Mouse (Mus musculus) lung, embryonic 16.5 days (tissue): ENCODE results near the gene Ralgapa2. TPM values are rescaled to one million over a fixed set of nuclear protein-coding genes. Genes with fewer than 3 reads are reported as not detected.
"Not testable (repeated sequence)": the region's sequence is repeated elsewhere in the genome, so short reads cannot be mapped to it uniquely, and the experiment has no call there.

Experiments used
- ATAC-seq: fragments of 200-750 bp; cut with Nextera tagmentation; 2 replicates; pipeline ENCODE4 v1.8.0; 2017; ENCODE audit warnings: low read depth, mild to moderate bottlenecking, moderate library complexity
- H3K27ac ChIP-seq: fragments of 300-500 bp; sonication (generic); 2 replicates; pipeline ENCODE4 v1.5.1; 2014; ENCODE audit warnings: mild to moderate bottlenecking, control low read depth, low read length
- H3K27me3 ChIP-seq: fragments of 300-500 bp; sonication (generic); 2 replicates; pipeline ENCODE4 v1.6.1; 2014; ENCODE audit warnings: low read depth, low read length, mixed read lengths; ENCODE audit not compliant: control insufficient read depth, insufficient read depth
- H3K36me3 ChIP-seq: fragments of 300-500 bp; sonication (generic); 2 replicates; pipeline ENCODE4 v1.6.1; 2014; ENCODE audit warnings: low read length; ENCODE audit not compliant: control insufficient read depth, insufficient read depth
- H3K4me1 ChIP-seq: fragments of 300-500 bp; sonication (generic); replicated peaks from 2 replicates; pipeline ENCODE4 v1.6.1; 2014; ENCODE audit warnings: low read length, mixed read lengths; ENCODE audit not compliant: control insufficient read depth, insufficient read depth
- H3K4me2 ChIP-seq: fragments of 300-500 bp; sonication (generic); 2 replicates; pipeline ENCODE4 v1.6.1; 2014; ENCODE audit warnings: low read depth, low read length, control low read depth
- H3K4me3 ChIP-seq: fragments of 300-500 bp; sonication (generic); 2 replicates; pipeline ENCODE4 v1.5.1; 2014; ENCODE audit warnings: mild to moderate bottlenecking, low read length, control low read depth
- H3K9ac ChIP-seq: fragments of 300-500 bp; sonication (generic); 2 replicates; pipeline ENCODE4 v1.6.1; 2014; ENCODE audit warnings: low read length, control low read depth
- H3K9me3 ChIP-seq: fragments of 300-500 bp; sonication (generic); 2 replicates; pipeline ENCODE4 v1.6.1; 2016; ENCODE audit warnings: low read length; ENCODE audit not compliant: control insufficient read depth
- WGBS: fragments of 180-500 bp; shearing (Covaris S2); extraction: QIAGEN DNeasy Blood & Tissue Kit; methylation state at CpG from one replicate; pipeline ENCODE4 v1.1.7; 2014; 5-methylcytosine and 5-hydroxymethylcytosine counted together
- polyA plus RNA-seq: library from polyadenylated mRNA; unstranded; fragments of >200 nt; fragmentation: Nextera tagmentation; extraction: Ambion mirVana; gene quantifications from 2 replicates; pipeline ENCODE4 v1.2.1, GENCODE M21; 2015

Gene Ralgapa2
- polyA plus RNA-seq, 1 experiment from 2014 or later = 8.4 TPM

DNA sequence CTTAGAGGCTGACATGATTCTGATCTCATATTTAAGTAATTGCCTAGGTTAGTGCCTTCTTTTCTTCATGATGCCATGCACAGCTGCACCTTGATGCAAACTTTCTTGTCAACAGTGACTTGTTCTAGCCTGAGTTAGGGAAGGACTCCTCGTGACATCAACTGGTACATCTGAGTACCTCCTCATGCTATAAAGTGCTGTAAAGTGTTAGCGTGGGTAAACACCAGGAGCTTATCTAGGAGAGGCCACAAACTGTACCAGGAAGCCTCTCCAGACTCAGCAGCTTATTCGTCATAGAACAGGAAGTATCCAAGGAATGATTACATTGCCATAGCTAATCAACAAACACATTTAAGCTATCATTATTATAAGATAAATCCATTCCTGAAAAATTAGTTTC, 23.9 kb downstream of the Ralgapa2 start:
- ATAC-seq = no peak
- Histone ChIP-seq H3K36me3 (no peaks in the 10 kb centered on the region), H3K27me3 (no peaks in the 10 kb centered on the region), H3K4me3 (no peak overlapping the region), H3K4me2 (no peak overlapping the region), H3K27ac (no peak overlapping the region), H3K4me1 (no peaks in the 10 kb centered on the region), H3K9me3 (no peaks in the 10 kb centered on the region), H3K9ac (no peak overlapping the region)
- 33% methylated on average over 3 of the region's 3 CpGs for WGBS

DNA sequence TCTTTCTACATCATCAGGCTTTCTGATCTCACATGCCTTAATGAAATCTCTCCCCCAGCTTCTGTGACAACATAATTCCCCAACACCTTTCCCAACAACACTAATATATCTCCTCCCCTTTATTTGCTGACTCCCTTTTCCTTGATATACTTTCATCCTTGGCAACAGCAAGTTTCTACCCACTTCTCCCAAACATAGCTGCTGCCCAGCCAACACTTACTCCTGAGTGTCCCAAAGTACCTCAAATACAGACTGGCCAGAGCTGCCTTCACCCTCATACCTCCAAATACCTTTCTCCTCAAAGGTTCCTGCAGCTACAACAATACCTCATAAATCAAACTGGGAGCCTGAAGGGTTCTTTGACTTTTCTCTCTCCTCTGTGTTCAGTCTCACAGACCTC, 29.3 kb downstream of the Ralgapa2 start:
- no peak overlapping the region for H3K4me3 ChIP-seq
- H3K9me3 ChIP-seq = no peaks in the 10 kb centered on the region
- no peak overlapping the region for H3K27ac ChIP-seq
- H3K27me3 ChIP-seq = no peaks in the 10 kb centered on the region
- no peak overlapping the region for H3K9ac ChIP-seq
- H3K36me3 ChIP-seq = no peaks in the 10 kb centered on the region
- no peak overlapping the region for H3K4me2 ChIP-seq
- no peaks in the 10 kb centered on the region for H3K4me1 ChIP-seq
- no peak for ATAC-seq

DNA sequence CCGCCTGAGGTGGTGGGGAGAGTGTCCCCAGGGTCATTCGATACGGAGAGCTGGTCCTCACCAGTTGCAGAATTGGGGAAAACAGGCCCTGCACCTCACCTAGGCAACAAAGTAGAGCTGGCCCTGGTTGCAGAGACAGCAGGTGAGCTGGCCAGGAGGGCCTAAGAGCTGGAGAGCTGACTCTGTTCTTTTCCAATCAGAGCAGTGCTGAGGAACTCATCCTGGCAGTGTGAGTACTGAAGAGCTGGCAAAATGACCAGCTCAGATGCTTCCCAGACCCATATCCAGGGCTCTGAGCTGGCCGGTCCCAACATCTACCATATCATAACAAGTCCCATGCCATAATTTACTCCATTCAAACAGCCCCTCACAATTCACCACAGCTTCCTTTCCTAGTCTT, 34.7 kb downstream of the Ralgapa2 start:
- ATAC-seq = no peak
- Histone ChIP-seq H3K9me3 (no peaks in the 10 kb centered on the region), H3K4me2 (no peak overlapping the region), H3K36me3 (no peaks in the 10 kb centered on the region), H3K27me3 (no peaks in the 10 kb centered on the region), H3K27ac (no peak overlapping the region), H3K9ac (no peak overlapping the region), H3K4me3 (no peak overlapping the region), H3K4me1 (no peaks in the 10 kb centered on the region)
- 94% methylated on average over 4 of the region's 4 CpGs for WGBS

DNA sequence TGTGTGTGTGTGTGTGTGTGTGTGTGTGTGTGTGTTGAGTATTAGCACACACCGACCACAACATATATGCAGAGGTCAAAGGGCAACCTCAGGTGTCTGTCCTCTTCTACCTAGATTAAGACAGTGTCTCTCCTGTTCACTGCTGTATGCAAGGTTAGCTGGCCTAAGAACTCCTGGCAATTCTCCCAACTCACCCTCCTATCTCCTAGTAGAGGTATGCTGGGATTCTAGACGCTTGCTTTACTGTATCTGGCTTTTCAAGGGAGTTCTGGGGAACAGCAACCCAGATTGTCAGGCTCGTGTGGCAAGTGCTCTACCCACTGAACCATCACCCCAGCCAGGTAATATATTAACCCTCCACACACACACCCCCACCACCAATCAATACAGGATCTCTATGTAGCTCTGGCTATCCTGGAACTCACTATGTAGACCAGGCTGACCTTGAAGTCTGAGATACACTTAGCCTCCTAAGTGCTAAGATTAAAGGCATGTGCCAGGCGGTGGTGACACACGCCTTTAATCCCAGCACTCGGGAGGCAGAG, 35.6 kb downstream of the Ralgapa2 start:
- Histone ChIP-seq H3K9ac (no peak overlapping the region), H3K27me3 (no peaks in the 10 kb centered on the region), H3K36me3 (no peaks in the 10 kb centered on the region), H3K27ac (no peak overlapping the region), H3K9me3 (no peaks in the 10 kb centered on the region), H3K4me2 (no peak overlapping the region), H3K4me1 (no peaks in the 10 kb centered on the region), H3K4me3 (no peak overlapping the region)
- no peak for ATAC-seq
- WGBS = 82% methylated on average over 6 of the region's 6 CpGs

DNA sequence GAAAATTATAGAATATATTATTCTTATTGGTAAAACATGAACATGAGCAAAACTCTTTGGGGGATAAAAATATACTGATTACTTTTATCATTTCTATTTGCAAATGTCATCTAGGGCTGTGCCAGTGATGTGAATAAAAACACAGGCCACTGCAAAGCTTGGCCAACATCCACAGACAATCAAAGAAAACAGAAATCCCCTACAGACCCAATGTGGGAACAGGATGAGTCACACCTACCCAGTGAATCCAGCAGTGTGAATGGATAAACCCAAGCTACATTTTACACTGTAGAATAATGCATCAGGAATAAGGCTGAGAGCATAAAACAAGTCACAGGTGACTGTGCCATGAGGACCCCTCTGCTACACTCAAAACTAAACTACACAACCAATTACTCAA, 36.1 kb downstream of the Ralgapa2 start:
- H3K9me3 ChIP-seq = no peaks in the 10 kb centered on the region
- no peak overlapping the region for H3K4me2 ChIP-seq
- ATAC-seq = no peak
- H3K36me3 ChIP-seq = no peaks in the 10 kb centered on the region
- H3K9ac ChIP-seq = no peak overlapping the region
- no peak overlapping the region for H3K27ac ChIP-seq
- H3K4me1 ChIP-seq = no peaks in the 10 kb centered on the region
- H3K4me3 ChIP-seq = no peak overlapping the region
- no peaks in the 10 kb centered on the region for H3K27me3 ChIP-seq

DNA sequence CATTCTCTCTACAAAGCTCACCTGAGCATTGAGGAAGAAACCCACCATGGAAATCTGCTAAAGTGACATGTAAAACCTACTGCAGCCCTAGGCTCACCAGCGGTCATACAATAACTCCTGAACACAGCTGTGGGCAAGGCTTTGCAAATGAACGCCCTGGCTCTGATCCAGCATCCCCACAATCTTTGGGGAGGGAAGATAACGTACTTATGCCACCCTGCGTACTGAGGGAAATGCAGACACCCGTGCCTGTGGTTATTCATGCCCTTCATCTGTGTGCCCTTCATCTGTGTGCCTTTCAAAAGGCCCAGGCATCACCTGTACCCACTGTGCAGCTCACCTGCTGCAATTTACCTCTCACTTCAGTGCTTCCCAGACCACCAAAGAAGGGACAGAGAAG, 41.2 kb downstream of the Ralgapa2 start:
- Histone ChIP-seq H3K36me3 (no peaks in the 10 kb centered on the region), H3K27me3 (no peaks in the 10 kb centered on the region), H3K4me1 (no peaks in the 10 kb centered on the region), H3K9me3 (no peaks in the 10 kb centered on the region), H3K4me3 (no peak overlapping the region), H3K9ac (no peak overlapping the region), H3K27ac (no peak overlapping the region), H3K4me2 (no peak overlapping the region)
- no peak for ATAC-seq
- 52% methylated on average over 5 of the region's 5 CpGs for WGBS

DNA sequence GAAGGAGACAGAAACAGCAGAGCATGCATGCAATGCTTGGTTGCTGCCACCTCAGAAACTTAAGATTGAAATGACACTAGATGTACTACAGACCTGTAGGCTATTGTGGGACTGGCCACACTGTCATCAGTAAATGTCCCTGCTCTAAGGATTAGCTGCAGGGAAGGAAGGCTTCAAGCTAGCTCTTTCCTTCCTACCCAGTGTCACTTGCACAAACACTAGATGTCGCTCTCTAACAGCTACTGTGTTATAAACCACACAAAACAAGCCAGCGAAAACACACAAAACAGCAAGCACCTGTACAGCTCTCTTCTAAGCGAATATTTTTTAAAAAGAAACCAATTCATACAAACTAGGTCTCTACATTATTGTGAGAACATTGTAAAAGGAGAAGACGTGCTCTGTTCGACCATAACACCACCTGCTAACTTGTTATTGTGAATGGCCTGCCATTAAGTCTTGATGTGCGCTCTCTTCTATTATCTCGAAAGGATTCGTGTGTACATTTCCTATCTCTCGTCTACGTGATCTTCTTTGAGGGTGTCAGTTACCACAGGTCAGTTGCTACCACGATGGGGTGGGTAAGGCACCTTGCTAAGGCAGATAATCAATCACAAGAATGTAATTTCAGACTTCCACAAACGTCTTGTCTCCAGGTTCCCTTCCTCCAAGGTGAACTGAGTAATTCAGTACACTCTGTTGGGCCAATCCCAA, 42.3 kb downstream of the Ralgapa2 start:
- Histone ChIP-seq H3K36me3 (no peaks in the 10 kb centered on the region), H3K27ac (no peak overlapping the region), H3K9me3 (no peaks in the 10 kb centered on the region), H3K27me3 (no peaks in the 10 kb centered on the region), H3K9ac (no peak overlapping the region), H3K4me1 (no peaks in the 10 kb centered on the region), H3K4me3 (no peak overlapping the region), H3K4me2 (no peak overlapping the region)
- WGBS = 35% methylated on average over 12 of the region's 12 CpGs
- no peak for ATAC-seq

DNA sequence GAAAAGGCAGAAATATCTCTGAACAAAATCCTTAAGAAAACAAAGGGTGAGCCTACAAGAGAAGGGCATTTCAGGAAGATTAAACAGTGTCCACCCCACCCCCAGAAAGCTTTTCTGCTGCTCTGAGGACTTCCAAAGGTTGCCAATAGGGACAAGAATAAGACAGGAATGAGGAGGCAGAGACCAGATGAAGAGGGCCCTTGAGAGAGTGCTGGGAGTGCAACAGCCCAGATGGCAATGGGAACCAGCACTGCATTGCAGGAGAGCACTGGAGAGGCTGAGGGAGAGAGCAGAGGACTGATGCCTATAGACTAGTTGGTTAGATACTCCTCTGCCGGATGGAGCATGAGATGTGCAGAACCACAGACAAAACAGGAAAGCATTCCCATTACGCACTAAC, 43.2 kb downstream of the Ralgapa2 start:
- H3K4me2 ChIP-seq = no peak overlapping the region
- no peak overlapping the region for H3K4me3 ChIP-seq
- H3K9me3 ChIP-seq = no peaks in the 10 kb centered on the region
- no peak overlapping the region for H3K9ac ChIP-seq
- H3K4me1 ChIP-seq = no peaks in the 10 kb centered on the region
- 84% methylated on average over 2 of the region's 2 CpGs for WGBS
- H3K27ac ChIP-seq = no peak overlapping the region
- H3K27me3 ChIP-seq = no peaks in the 10 kb centered on the region
- no peak for ATAC-seq
- no peaks in the 10 kb centered on the region for H3K36me3 ChIP-seq

DNA sequence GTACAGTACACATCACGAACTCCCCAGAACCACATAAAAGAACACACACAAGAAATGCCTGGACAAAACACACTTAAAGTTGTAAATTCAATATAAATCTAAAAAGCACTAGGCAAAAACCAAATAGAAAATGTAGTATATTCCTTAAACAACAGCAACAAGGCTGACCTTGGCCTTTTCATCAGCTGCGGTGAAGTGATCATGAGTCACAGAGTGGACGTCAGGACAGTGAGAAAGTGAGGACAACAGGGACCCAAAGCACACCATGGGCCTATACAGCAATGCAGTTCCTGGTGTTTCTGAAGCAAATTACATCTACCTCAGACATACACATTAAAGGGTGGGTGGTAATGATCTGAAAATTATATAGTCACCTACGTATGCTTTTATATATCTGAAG, 44.1 kb downstream of the Ralgapa2 start:
- 88% methylated on average over 4 of the region's 4 CpGs for WGBS
- Histone ChIP-seq H3K9me3 (no peaks in the 10 kb centered on the region), H3K4me3 (no peak overlapping the region), H3K27me3 (no peaks in the 10 kb centered on the region), H3K9ac (no peak overlapping the region), H3K4me1 (no peaks in the 10 kb centered on the region), H3K36me3 (no peaks in the 10 kb centered on the region), H3K27ac (no peak overlapping the region), H3K4me2 (no peak overlapping the region)
- ATAC-seq = no peak

DNA sequence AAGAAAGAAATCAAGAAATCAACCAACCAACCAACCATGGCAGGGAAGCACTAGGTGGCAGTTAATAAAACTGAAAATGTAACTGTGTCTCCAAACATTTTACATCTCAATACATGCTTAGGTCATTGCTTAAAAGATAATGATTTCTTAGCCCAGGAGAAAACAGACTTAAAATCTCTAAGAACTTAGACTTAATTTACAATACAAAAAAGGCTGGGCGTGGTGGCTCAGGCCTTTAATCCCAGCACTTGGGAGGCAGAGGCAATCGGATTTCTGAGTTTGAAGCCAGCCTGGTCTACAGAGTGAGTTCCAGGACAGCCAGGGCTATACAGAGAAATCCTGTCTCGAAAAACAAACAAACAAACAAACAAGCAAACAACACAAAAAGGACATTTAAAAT, 45.3 kb downstream of the Ralgapa2 start:
- not testable (repeated sequence) for ATAC-seq, H3K9ac ChIP-seq, H3K27me3 ChIP-seq, H3K4me3 ChIP-seq, H3K4me2 ChIP-seq, H3K9me3 ChIP-seq, H3K36me3 ChIP-seq, H3K4me1 ChIP-seq, H3K27ac ChIP-seq
- 77% methylated on average over 3 of the region's 3 CpGs for WGBS
